ENCODE assay signal across 9 mouse cellular contexts in the genomic region with DNA sequence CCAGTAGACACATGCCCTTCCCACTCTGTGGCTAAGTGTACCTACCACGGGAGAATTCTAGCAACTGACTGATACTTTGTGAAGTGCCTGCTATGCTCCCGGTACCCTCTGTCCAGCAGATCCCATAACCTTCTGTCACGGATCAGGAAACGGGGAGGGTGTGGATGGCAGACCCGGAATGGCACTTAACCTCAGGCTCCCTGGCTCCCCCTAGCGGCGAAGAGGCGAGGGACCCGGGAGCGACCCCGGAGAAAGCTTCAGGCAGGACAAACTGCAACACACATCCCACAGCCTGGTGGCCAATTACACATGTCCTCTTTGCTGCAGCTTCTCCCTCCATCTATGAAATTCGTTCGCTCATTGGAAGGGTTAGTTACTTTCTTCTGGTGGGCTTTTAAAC. TPM values are rescaled to one million over a fixed set of nuclear protein-coding genes. Genes with fewer than 3 reads are reported as not detected.
DNase-seq lines count a peak whose midpoint lies in the region; ATAC-seq and TF ChIP-seq lines count a peak whose summit lies in the region.
"Had no signal": no experiment of that assay in that cellular context is flagged by ENCODE, and none has a peak within 500 bp of the region (broad histone marks: within the 10 kb centered on the region; RNA-seq: fewer than 3 reads in every experiment).

No protein-coding gene starts in this region.

- DNase-seq in hindbrain, embryonic 10.5 days (ENCODE audit: low spot score), result peak; percentile 86
- DNase-seq in frontal cortex, postnatal 36 days (ENCODE audit: low spot score in 2 of 2), result peak; percentile 45 to 54
- DNase-seq in induced T-regulatory cell, adult 2 months (ENCODE audit: low read depth), result peak; percentile 84
- peak; percentile 29 to 30 for DNase-seq in left cerebral cortex, postnatal 36 days (ENCODE audit: low spot score in 2 of 2)
- DNase-seq in monocyte, adult 2 months (ENCODE audit: low read depth in 1 of 2, low spot score in 2 of 2), result peak; percentile 36 to 57
- peak; percentile 90 for DNase-seq in testis, postnatal 10 days (ENCODE audit: low spot score)

- no peaks in the 10 kb centered on the region for H3K9me3 ChIP-seq in hindbrain, embryonic 10.5 days
- no peaks in the 10 kb centered on the region for H3K9me3 ChIP-seq in hindbrain, embryonic 12.5 days (replicated peaks)
- H3K9me3 ChIP-seq: neural tube, embryonic 12.5 days had no signal

- no peak overlapping the region for H3K9ac ChIP-seq in hindbrain, embryonic 12.5 days
- H3K9ac ChIP-seq: neural tube, embryonic 12.5 days had no signal

- H3K27ac ChIP-seq in hindbrain, embryonic 10.5 days, result no peak overlapping the region
- no peak overlapping the region for H3K27ac ChIP-seq in hindbrain, embryonic 12.5 days
- no peak overlapping the region for H3K27ac ChIP-seq in bone marrow, adult 2 months (ENCODE audit: control insufficient read depth, insufficient read depth, low read depth, low read length, poor library complexity)
- H3K27ac ChIP-seq: neural tube, embryonic 12.5 days had no signal

- WGBS in hindbrain, embryonic 10.5 days, result 4% methylated on average over 13 of the region's 13 CpGs
- WGBS in hindbrain, embryonic 12.5 days, result 5% methylated on average over 13 of the region's 13 CpGs
- WGBS in bone marrow, adult 2 months, result 3% methylated on average over 13 of the region's 13 CpGs

- intact Hi-C loops in left cerebral cortex, postnatal 36 days (cut with DNase I), result no loop called here

- peak; percentile 86 for TF ChIP-seq CTCF in bone marrow, adult 2 months (IDR thresholded peaks at IDR 0.05; ENCODE audit: control insufficient read depth, insufficient read depth, low read length)

- no peak overlapping the region for H3K4me3 ChIP-seq in hindbrain, embryonic 10.5 days
- no peak overlapping the region for H3K4me3 ChIP-seq in hindbrain, embryonic 12.5 days
- H3K4me3 ChIP-seq in bone marrow, adult 2 months (replicated peaks; ENCODE audit: control insufficient read depth, low read depth, low read length), result no peak overlapping the region
- H3K4me3 ChIP-seq: neural tube, embryonic 12.5 days had no signal

- no peak for ATAC-seq in hindbrain, embryonic 12.5 days (ENCODE audit: low FRiP score)

- H3K4me1 ChIP-seq in hindbrain, embryonic 10.5 days (replicated peaks), result peaks cover 26% of the 10 kb centered on the region
- H3K4me1 ChIP-seq in hindbrain, embryonic 12.5 days, result peaks cover 10% of the 10 kb centered on the region
- H3K4me1 ChIP-seq in bone marrow, adult 2 months (ENCODE audit: control insufficient read depth, insufficient read depth, low read length), result no peaks in the 10 kb centered on the region

- TF ChIP-seq POLR2A in bone marrow, adult 2 months (IDR thresholded peaks at IDR 0.05; ENCODE audit: borderline replicate concordance, control insufficient read depth, low read depth, low read length), result no peak

- no peaks in the 10 kb centered on the region for H3K36me3 ChIP-seq in hindbrain, embryonic 10.5 days
- H3K36me3 ChIP-seq in hindbrain, embryonic 12.5 days, result no peaks in the 10 kb centered on the region
- H3K36me3 ChIP-seq: neural tube, embryonic 12.5 days had no signal

- H3K27me3 ChIP-seq in hindbrain, embryonic 10.5 days (ENCODE audit: insufficient read depth, poor library complexity, severe bottlenecking), result peaks cover 42% of the 10 kb centered on the region
- H3K27me3 ChIP-seq in hindbrain, embryonic 12.5 days, result peaks cover 38% of the 10 kb centered on the region

- H3K4me2 ChIP-seq in hindbrain, embryonic 12.5 days (replicated peaks), result no peak overlapping the region
- H3K4me2 ChIP-seq: neural tube, embryonic 12.5 days had no signal

RNA-seq across cellular contexts. Expression of a gene that starts 3.4 kb away (rescaled TPM):
- 2.8 and 4.0 TPM in 2 replicates for polyA plus RNA-seq in hindbrain, embryonic 10.5 days (2016; fragmentation: Nextera tagmentation; extraction: Ambion mirVana)
- polyA plus RNA-seq in hindbrain, embryonic 12.5 days (2016; fragmentation: Nextera tagmentation; extraction: Ambion mirVana), result 5.0 and 6.8 TPM in 2 replicates
- polyA plus RNA-seq in bone marrow, adult 2 months (2011; ENCODE audit: insufficient read depth, insufficient read length, low replicate concordance, missing spikeins), result 1.9 and 7.8 TPM in 2 replicates
- total RNA-seq in left cerebral cortex, postnatal 36 days (2021), result not detected

RNA-seq across cellular contexts. Expression of a gene that starts 17.8 kb away (rescaled TPM):
- polyA plus RNA-seq in hindbrain, embryonic 10.5 days (2016; fragmentation: Nextera tagmentation; extraction: Ambion mirVana), result 5.5 and 6.1 TPM in 2 replicates
- polyA plus RNA-seq in hindbrain, embryonic 12.5 days (2016; fragmentation: Nextera tagmentation; extraction: Ambion mirVana), result 7.0 and 7.7 TPM in 2 replicates
- 1.1 and 2.8 TPM in 2 replicates for polyA plus RNA-seq in bone marrow, adult 2 months (2011; ENCODE audit: insufficient read depth, insufficient read length, low replicate concordance, missing spikeins)
- total RNA-seq in left cerebral cortex, postnatal 36 days (2021), result 1 to 10 TPM; 2.4 to 2.8 TPM

RNA-seq across cellular contexts. Expression of a gene that starts 40.2 kb away (rescaled TPM):
- 439 and 483 TPM in 2 replicates for polyA plus RNA-seq in hindbrain, embryonic 10.5 days (2016; fragmentation: Nextera tagmentation; extraction: Ambion mirVana)
- 287 and 354 TPM in 2 replicates for polyA plus RNA-seq in hindbrain, embryonic 12.5 days (2016; fragmentation: Nextera tagmentation; extraction: Ambion mirVana)
- 776 and 1,141 TPM in 2 replicates for polyA plus RNA-seq in bone marrow, adult 2 months (2011; ENCODE audit: insufficient read depth, insufficient read length, low replicate concordance, missing spikeins)
- 100 to 1,000 TPM; 289 to 354 TPM for total RNA-seq in left cerebral cortex, postnatal 36 days (2021)

RNA-seq across cellular contexts. Expression of a gene that starts 55.1 kb away (rescaled TPM):
- polyA plus RNA-seq in hindbrain, embryonic 10.5 days (2016; fragmentation: Nextera tagmentation; extraction: Ambion mirVana), result 32.6 and 32.9 TPM in 2 replicates
- 24.7 and 28.3 TPM in 2 replicates for polyA plus RNA-seq in hindbrain, embryonic 12.5 days (2016; fragmentation: Nextera tagmentation; extraction: Ambion mirVana)
- 24.9 and 40.5 TPM in 2 replicates for polyA plus RNA-seq in bone marrow, adult 2 months (2011; ENCODE audit: insufficient read depth, insufficient read length, low replicate concordance, missing spikeins)
- total RNA-seq in left cerebral cortex, postnatal 36 days (2021), result 10 to 100 TPM; 21.6 to 29.5 TPM

Comparison
In these comparisons a context has a peak if more than half of its experiments do, and no peak if none do; other contexts are left out.
1. DNase-seq: peak in every context shown above with its lines; median percentile 90 in testis, postnatal 10 days; 86 in hindbrain, embryonic 10.5 days; 84 in induced T-regulatory cell, adult 2 months; 50 in frontal cortex, postnatal 36 days; 46 in monocyte, adult 2 months; 30 in left cerebral cortex, postnatal 36 days.